Mouse (Mus musculus): Measurements from ENCODE around the gene Dtnb.

GRCm38 (mm10) chr12:3760876-3761590, 188.9 kb downstream of the Dtnb start:
- TF ChIP-seq EP300 (optimal IDR thresholded peaks at IDR 0.05) (no peak), CTCF (IDR thresholded peaks at IDR 0.05; ENCODE audit: low read depth) (no peak)

Measured in stomach, postnatal 0 days (tissue).